Mouse (Mus musculus) heart, embryonic 12.5 days (tissue): ENCODE data around the gene Tpst2. TPM values are rescaled to one million over a fixed set of nuclear protein-coding genes. Genes with fewer than 3 reads are reported as not detected.

Experiments
- ATAC-seq: fragments of 200-750 bp; cut with Nextera tagmentation; 2 replicates; pipeline ENCODE4 v1.8.0; 2017; ENCODE audit warnings: moderate TSS enrichment, moderate library complexity; ENCODE audit not compliant: insufficient number of reproducible peaks, low FRiP score
- H3K27ac ChIP-seq: fragments of 300-500 bp; sonication (generic); 2 replicates; pipeline ENCODE4 v1.5.1; 2016; ENCODE audit warnings: mild to moderate bottlenecking, moderate library complexity; ENCODE audit not compliant: poor library complexity, severe bottlenecking
- H3K27me3 ChIP-seq: fragments of 300-500 bp; sonication (generic); replicated peaks from 2 replicates; pipeline ENCODE4 v1.6.1; 2016; ENCODE audit warnings: mild to moderate bottlenecking, moderate library complexity
- H3K36me3 ChIP-seq: fragments of 300-500 bp; sonication (generic); 2 replicates; pipeline ENCODE4 v1.6.1; 2016; ENCODE audit warnings: mild to moderate bottlenecking, moderate library complexity
- H3K4me1 ChIP-seq: fragments of 300-500 bp; sonication (generic); replicated peaks from 2 replicates; pipeline ENCODE4 v1.6.1; 2016; ENCODE audit warnings: mild to moderate bottlenecking
- H3K4me2 ChIP-seq: fragments of 300-500 bp; sonication (generic); 2 replicates; pipeline ENCODE4 v1.6.1; 2016; ENCODE audit warnings: mild to moderate bottlenecking, moderate library complexity
- H3K4me3 ChIP-seq: fragments of 300-500 bp; sonication (generic); 2 replicates; pipeline ENCODE4 v1.5.1; 2016; ENCODE audit warnings: mild to moderate bottlenecking
- H3K9ac ChIP-seq: fragments of 300-500 bp; sonication (generic); 2 replicates; pipeline ENCODE4 v1.6.1; 2016; ENCODE audit warnings: mild to moderate bottlenecking, moderate library complexity
- H3K9me3 ChIP-seq: fragments of 300-500 bp; sonication (generic); replicated peaks from 2 replicates; pipeline ENCODE4 v1.6.1; 2016; ENCODE audit warnings: mild to moderate bottlenecking, moderate library complexity
- WGBS: fragments of 180-500 bp; shearing (Covaris S2); methylation state at CpG from one replicate; pipeline ENCODE4 v1.1.7; 2016; 5-methylcytosine and 5-hydroxymethylcytosine counted together
- polyA plus RNA-seq: library from polyadenylated mRNA; unstranded; fragments of >200 nt; fragmentation: Nextera tagmentation; extraction: Ambion mirVana; gene quantifications from 2 replicates; pipeline ENCODE4 v1.2.1, GENCODE M21; 2016

Gene Tpst2
- polyA plus RNA-seq, 1 experiment from 2014 or later: 36.4 TPM

DNA sequence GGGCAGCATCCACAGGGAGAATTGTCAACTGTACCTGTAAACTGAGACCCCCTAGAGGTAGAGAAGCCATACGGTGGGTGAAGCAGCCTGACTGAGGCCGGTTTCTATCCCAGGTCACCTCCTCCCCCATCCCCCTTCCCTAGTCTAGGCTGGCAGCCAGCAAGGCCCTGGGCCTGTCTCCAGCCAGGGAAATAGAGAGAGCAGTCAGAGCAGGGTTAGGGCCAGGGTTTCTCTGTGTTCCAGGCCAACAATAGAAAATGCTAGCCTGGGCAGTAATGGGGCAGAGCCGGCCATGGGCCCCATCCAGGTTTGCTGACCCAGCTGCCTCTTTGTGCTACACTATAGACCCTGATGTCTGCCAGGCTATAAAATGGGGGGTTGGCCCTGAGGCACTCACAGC, 21.1 kb upstream of the Tpst2 start, which contains the start of gene Crybb1:
Gene Crybb1, plus strand, starts transcription at position 390 of the 400 bp plus-strand sequence.
- Histone ChIP-seq H3K4me3 (no peak within 1 kb of the TSS), H3K4me1 (peaks cover 21% of the 10 kb centered on the region), H3K4me2 (no peak within 1 kb of the TSS), H3K9ac (no peak within 1 kb of the TSS), H3K9me3 (no peaks in the 10 kb centered on the region), H3K36me3 (no peaks in the 10 kb centered on the region), H3K27ac (no peak within 1 kb of the TSS), H3K27me3 (peaks cover 53% of the 10 kb centered on the region)
- 0 out of 2 replicates have a peak, but pooled peaks have one; percentile 29 for ATAC-seq
- WGBS: 53% methylated on average over 3 of the region's 3 CpGs

DNA sequence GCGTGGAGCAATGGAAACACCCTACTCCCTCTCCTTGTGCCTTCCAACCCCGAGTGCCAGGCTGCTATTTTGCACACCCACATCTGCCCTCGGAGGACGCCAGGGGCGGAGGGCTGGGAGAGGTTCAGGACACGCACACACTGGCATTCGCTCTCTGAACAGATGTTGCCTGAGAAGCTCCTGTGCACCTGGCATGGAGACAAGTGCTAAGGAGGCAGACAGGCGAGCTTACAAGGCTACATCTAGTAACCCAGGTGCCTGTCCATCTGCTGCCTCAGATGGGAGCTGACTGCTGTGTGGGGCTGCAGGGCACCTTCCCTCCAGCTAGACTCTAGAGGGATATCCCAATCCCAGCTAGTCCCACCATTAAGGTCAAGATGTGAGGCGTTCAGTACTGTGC, 20.0 kb upstream of the Tpst2 start:
- Histone ChIP-seq H3K4me2 (no peak overlapping the region), H3K9me3 (no peaks in the 10 kb centered on the region), H3K36me3 (no peaks in the 10 kb centered on the region), H3K27me3 (peaks cover 47% of the 10 kb centered on the region), H3K27ac (no peak overlapping the region), H3K4me1 (peaks cover 21% of the 10 kb centered on the region), H3K4me3 (no peak overlapping the region), H3K9ac (no peak overlapping the region)
- no peak for ATAC-seq
- WGBS: 72% methylated on average over 9 of the region's 9 CpGs

DNA sequence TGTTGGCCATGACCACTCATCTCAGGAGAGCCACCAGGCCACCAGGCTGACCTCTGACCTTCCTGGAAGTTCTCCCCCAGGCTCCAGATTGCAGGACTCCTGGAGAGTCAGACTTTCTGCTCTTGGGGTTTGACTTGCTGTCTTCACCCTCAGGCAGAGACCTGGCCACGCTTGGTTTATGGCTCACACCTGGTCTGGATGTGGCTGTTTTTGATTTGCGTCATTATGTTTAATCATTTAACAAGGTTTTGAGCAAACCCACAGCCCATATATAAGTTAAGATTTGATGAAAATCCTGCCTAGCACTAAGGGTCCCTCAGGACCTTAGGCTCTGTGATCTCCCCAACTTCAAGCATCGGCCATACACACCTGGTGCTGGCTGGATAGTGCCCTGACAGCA, 18.6 kb upstream of the Tpst2 start:
- Histone ChIP-seq H3K9me3 (no peaks in the 10 kb centered on the region), H3K4me1 (peaks cover 11% of the 10 kb centered on the region), H3K27me3 (peaks cover 50% of the 10 kb centered on the region), H3K27ac (no peak overlapping the region), H3K36me3 (no peaks in the 10 kb centered on the region), H3K4me2 (no peak overlapping the region), H3K4me3 (no peak overlapping the region), H3K9ac (no peak overlapping the region)
- ATAC-seq: no peak
- 80% methylated on average over 3 of the region's 3 CpGs for WGBS

DNA sequence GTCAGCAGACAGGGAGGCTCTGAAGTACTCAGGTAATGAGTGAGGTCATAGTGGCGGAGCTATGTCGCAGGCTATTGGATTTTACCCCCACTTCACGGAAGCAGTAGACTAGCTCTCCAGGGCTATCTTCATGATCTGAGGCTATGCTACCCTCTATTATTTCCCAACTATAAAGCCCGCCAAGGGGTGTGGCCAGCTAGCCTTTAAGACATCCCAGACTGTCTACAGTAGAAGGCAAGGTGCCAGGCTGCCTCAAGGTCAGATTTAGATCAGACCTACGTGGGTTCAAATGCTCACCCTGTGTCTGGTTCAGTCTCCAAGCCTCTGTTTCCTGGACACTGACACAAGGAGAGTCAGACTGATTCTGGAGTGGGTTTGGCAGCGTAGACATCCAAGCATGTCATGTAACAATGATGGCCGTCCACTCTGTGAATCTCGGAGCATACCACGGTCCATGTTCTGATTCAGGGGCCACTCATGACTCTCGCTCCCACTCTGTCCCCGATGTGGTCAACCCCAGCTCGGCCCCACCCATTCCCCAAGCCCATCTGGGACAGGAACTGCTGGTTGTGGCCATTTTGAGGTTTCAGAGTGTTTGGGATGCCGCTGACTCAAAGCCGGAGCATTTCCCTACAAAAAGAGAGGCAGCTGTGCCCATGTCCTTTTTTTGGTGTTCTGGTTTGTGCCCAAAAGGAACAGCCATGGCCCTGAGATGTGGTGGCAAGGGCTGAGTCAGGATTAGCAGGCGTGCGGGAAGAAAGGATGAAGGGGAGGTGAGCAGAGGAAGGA, 16.4 kb upstream of the Tpst2 start:
- H3K27ac ChIP-seq: no peak overlapping the region
- H3K4me2 ChIP-seq: no peak overlapping the region
- no peak for ATAC-seq
- no peak overlapping the region for H3K9ac ChIP-seq
- no peaks in the 10 kb centered on the region for H3K9me3 ChIP-seq
- H3K27me3 ChIP-seq: peaks cover 54% of the 10 kb centered on the region
- H3K4me1 ChIP-seq: no peaks in the 10 kb centered on the region
- no peaks in the 10 kb centered on the region for H3K36me3 ChIP-seq
- no peak overlapping the region for H3K4me3 ChIP-seq
- 83% methylated on average over 16 of the region's 16 CpGs for WGBS

DNA sequence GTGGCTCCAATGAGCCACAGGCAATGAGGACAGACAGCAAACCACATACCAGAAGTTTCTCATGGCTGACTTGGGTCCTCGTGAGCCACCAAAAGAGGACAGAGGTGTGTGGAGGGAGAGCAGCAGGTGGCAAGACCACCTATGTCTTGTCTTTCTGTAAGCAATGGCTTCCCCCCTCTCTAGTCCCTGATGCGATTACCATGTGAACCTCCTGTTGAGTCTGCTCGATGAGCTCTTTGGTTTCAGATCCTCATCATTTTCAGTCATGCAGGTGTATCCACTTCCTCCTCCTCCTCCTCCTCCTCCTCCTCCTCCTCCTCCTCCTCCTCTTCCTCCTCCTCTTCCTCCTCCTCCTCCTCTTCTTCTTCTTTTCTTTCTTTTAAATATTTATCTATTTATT, 15.7 kb upstream of the Tpst2 start:
- Histone ChIP-seq H3K4me1 (peaks cover 5% of the 10 kb centered on the region), H3K36me3 (no peaks in the 10 kb centered on the region), H3K27me3 (peaks cover 54% of the 10 kb centered on the region), H3K9me3 (no peaks in the 10 kb centered on the region), H3K4me2 (no peak overlapping the region), H3K4me3 (no peak overlapping the region), H3K9ac (no peak overlapping the region), H3K27ac (no peak overlapping the region)
- ATAC-seq: no peak
- 79% methylated on average over 3 of the region's 3 CpGs for WGBS

DNA sequence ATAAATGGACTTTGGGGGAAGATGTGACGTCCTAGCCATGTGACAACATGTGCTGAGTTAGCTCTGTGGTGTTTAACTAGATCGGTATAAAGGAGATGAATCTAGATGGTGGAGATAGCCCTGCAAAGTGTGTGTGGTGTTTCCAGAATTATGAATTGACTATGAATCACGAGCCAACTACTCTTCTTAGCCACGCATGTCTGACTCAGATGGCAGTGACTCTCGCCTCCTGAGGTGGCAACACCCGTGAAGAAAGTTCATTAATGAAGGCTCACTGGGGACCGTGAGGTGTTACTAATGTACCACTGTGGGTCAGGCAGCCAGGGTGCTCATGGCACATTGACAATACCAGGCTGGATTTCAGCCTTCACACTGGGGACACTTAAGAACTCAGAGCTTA, 12.4 kb upstream of the Tpst2 start:
- no peak overlapping the region for H3K4me2 ChIP-seq
- WGBS: 79% methylated on average over 7 of the region's 7 CpGs
- peaks cover 9% of the 10 kb centered on the region for H3K4me1 ChIP-seq
- no peak overlapping the region for H3K27ac ChIP-seq
- H3K36me3 ChIP-seq: no peaks in the 10 kb centered on the region
- ATAC-seq: no peak
- H3K9me3 ChIP-seq: no peaks in the 10 kb centered on the region
- H3K9ac ChIP-seq: no peak overlapping the region
- H3K27me3 ChIP-seq: peaks cover 72% of the 10 kb centered on the region
- no peak overlapping the region for H3K4me3 ChIP-seq

DNA sequence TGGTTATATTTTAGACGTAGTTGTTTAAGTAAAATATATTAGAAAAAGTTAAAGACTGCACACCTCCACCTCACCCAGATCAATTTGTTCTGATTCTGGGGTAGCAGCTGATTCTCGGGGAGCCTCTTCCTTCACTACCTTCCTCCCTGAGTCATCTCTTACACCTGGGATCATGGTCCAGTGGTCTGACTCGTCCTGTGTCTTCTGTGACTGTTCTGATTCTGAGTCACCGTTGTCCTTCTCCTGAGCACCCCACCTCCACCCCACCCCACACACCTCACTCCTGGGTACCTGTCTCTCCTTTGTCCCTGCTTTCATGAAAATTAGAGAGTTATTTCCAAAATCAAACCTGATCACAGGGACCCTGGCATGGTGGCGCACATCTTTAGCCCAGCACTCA, 11.4 kb upstream of the Tpst2 start:
- no peak overlapping the region for H3K9ac ChIP-seq
- 74% methylated on average over 5 of the region's 5 CpGs for WGBS
- peaks cover 11% of the 10 kb centered on the region for H3K4me1 ChIP-seq
- H3K27ac ChIP-seq: no peak overlapping the region
- H3K4me3 ChIP-seq: no peak overlapping the region
- H3K27me3 ChIP-seq: peaks cover 68% of the 10 kb centered on the region
- H3K36me3 ChIP-seq: no peaks in the 10 kb centered on the region
- no peak for ATAC-seq
- H3K4me2 ChIP-seq: 0 out of 2 replicates have a peak overlapping the region, but pooled peaks have one; percentile 30
- H3K9me3 ChIP-seq: no peaks in the 10 kb centered on the region

DNA sequence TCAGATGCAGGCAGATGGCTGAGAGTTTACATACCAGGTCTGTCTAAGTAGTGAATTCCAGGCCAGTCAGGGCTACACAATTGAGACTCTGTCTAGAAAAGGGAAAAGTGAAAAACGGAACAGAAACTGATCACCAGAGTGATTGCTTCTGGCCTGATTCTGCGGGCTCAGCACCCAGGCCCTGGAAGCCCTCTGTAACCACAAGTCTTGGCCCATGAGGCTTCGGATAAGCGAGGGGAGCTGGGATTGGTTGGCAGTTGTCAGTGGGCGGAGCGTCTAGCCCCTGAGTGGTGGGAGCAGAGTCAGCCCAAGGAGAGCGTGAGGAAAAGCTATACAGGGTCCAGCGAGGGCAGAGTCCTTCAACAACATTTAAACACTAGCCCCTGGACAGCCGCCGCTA, 11.0 kb upstream of the Tpst2 start:
- Histone ChIP-seq H3K9me3 (no peaks in the 10 kb centered on the region), H3K4me1 (peaks cover 11% of the 10 kb centered on the region), H3K4me3 (no peak overlapping the region), H3K4me2 (peak overlapping the region; percentile 30), H3K36me3 (no peaks in the 10 kb centered on the region), H3K27ac (no peak overlapping the region), H3K27me3 (peaks cover 68% of the 10 kb centered on the region), H3K9ac (peak overlapping the region; percentile 1; the same call in 1 of the 2 replicates)
- 3% methylated on average over 10 of the region's 10 CpGs for WGBS
- no peak for ATAC-seq

DNA sequence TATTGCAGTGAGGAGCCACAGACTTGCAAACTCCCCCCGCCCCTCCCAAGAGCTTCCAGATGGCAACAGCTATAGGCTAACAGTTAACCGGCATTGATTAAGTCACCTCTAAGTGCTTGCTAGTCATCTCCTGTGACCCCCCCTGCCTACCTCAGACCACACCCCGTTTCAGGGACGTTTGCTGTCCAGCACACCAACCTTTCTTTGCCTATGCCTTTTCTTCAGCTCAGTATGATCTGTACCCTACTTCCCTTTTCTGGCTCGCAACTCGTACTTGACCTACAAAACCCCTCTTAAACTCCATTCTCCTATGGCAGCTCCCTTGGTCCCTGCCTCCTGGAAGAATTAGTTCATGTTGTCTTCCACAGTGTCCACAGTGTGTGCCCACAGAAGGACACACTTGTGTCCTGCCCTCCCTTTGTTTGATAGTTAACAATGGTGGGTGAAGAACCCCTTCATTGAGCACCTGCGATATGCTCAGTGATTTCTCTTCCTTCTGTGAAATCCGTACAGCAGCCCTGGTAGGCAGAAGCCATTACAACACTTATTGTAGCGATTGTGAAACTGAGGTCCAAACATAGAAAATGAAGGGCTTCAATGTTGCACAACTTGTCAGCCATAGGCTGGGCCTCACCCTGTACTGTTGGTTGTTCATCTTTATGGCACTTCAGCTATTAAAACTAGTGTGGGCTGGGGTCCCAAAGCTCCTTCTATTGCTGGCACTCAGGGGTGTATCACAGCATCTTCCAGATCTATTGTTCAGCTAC, 10.3 kb upstream of the Tpst2 start:
- Histone ChIP-seq H3K9me3 (no peaks in the 10 kb centered on the region), H3K4me2 (peak overlapping the region; percentile 30), H3K9ac (no peak overlapping the region), H3K4me3 (no peak overlapping the region), H3K36me3 (no peaks in the 10 kb centered on the region), H3K27me3 (peaks cover 65% of the 10 kb centered on the region), H3K4me1 (peaks cover 11% of the 10 kb centered on the region), H3K27ac (no peak overlapping the region)
- 53% methylated on average over 9 of the region's 9 CpGs for WGBS
- no peak for ATAC-seq

DNA sequence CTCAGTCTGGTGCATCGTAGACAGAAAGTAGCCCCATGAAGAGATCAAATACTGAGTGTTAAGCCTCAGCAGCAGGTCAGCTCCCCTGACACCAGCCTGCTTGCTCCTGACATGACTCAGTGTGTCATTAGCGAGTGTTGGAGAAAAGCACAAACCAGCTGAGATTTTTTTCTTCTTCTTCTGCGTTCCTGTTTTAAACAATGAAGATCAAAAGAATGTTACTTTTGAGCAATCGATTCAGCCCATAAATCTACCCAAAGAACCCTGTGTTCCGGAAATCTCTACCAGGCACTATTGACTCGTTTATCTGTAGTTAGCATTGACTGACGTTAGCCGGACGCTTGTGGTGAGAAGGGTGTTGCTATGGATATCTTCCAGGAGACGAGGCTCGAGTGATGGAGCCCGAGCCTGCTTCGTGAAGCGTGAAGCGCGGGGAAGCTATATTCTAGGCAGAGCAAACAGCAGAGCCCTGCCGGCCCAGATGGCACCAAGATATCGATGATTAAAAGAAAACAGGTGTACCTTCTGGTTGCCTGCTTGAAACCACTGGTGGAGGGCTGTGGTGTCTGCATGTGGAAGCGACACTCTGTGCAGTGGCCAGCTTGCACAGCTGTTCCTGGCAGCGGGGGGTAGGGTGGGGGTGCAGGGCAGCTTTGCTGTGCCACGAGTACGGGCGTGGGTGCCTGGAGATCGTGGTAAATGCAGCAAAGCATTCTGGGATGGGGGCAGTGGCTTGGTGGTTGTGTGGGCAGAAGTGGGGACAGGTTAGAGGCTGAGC, 5.5 kb upstream of the Tpst2 start:
- H3K4me2 ChIP-seq: no peak overlapping the region
- no peak for ATAC-seq
- H3K4me1 ChIP-seq: peaks cover 5% of the 10 kb centered on the region
- no peak overlapping the region for H3K4me3 ChIP-seq
- no peaks in the 10 kb centered on the region for H3K9me3 ChIP-seq
- H3K27ac ChIP-seq: no peak overlapping the region
- peaks cover 51% of the 10 kb centered on the region for H3K27me3 ChIP-seq
- H3K36me3 ChIP-seq: no peaks in the 10 kb centered on the region
- WGBS: 51% methylated on average over 24 of the region's 24 CpGs
- H3K9ac ChIP-seq: no peak overlapping the region

DNA sequence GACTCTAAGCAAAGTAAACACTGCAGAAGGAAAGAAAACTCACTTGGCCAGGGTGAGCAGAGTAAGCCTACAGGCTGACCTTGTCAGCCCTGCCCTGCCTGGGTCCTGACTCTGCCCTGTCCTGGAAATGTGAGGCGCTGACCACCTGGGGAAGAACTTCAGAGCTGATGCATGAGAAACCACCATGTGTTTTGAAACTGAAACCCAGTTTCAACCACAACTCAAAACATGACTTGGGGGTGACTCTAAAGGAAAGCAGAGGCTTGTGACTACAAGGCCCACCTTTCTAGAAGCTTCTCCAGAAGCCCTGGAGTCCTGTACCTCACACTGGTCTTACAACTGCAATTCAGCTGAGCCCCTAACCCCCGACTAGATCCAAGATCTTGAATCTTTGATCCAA, 3.6 kb upstream of the Tpst2 start:
- Histone ChIP-seq H3K4me2 (no peak overlapping the region), H3K9me3 (no peaks in the 10 kb centered on the region), H3K9ac (no peak overlapping the region), H3K36me3 (no peaks in the 10 kb centered on the region), H3K27ac (no peak overlapping the region), H3K4me3 (no peak overlapping the region), H3K27me3 (peaks cover 32% of the 10 kb centered on the region), H3K4me1 (peaks cover 10% of the 10 kb centered on the region)
- 61% methylated on average over 2 of the region's 2 CpGs for WGBS
- no peak for ATAC-seq
